Comparison of ENCODE assay signal across 14 mouse cellular contexts in genomic region chr12:86149087-86149486, GRCm38 (mm10).
"Had no signal": no experiment of that assay in that cellular context is flagged by ENCODE, and none has a peak within 500 bp of the region (broad histone marks: within the 10 kb centered on the region; RNA-seq: fewer than 3 reads in every experiment).

No protein-coding gene starts in this region.

- DNase-seq: lung, adult 18-20 months; lung, embryonic 14.5 days; lung, postnatal 10 days; lung, postnatal 4 days; midbrain, embryonic 14.5 days; right cerebral cortex, postnatal 14 days; spleen, adult 18-20 months; thymus, adult 18-20 months; thymus, postnatal 14 days; thymus, postnatal 36 days had no signal

- H3K9ac ChIP-seq: lung, embryonic 14.5 days; midbrain, embryonic 12.5 days; neural tube, embryonic 12.5 days had no signal

- H3K36me3 ChIP-seq: midbrain, embryonic 12.5 days; neural tube, embryonic 12.5 days had no signal

- H3K27ac ChIP-seq: midbrain, embryonic 10.5 days; midbrain, embryonic 12.5 days; neural tube, embryonic 12.5 days had no signal

- H3K27me3 ChIP-seq: midbrain, embryonic 12.5 days; neural tube, embryonic 12.5 days had no signal

- H3K4me3 ChIP-seq: midbrain, embryonic 10.5 days; midbrain, embryonic 12.5 days; myocyte; neural tube, embryonic 12.5 days had no signal

- H3K9me3 ChIP-seq: midbrain, embryonic 10.5 days; midbrain, embryonic 12.5 days had no signal
